Mouse (Mus musculus): ENCODE measurements around the gene Wdr6. TPM values are rescaled to one million over a fixed set of nuclear protein-coding genes. Genes with fewer than 3 reads are reported as not detected.
A peak's percentile ranks its signal among the peaks of the same experiment; 100 is the strongest.

Gene Wdr6
- polyA plus RNA-seq, 1 experiment from 2014 or later: 427 TPM

DNA sequence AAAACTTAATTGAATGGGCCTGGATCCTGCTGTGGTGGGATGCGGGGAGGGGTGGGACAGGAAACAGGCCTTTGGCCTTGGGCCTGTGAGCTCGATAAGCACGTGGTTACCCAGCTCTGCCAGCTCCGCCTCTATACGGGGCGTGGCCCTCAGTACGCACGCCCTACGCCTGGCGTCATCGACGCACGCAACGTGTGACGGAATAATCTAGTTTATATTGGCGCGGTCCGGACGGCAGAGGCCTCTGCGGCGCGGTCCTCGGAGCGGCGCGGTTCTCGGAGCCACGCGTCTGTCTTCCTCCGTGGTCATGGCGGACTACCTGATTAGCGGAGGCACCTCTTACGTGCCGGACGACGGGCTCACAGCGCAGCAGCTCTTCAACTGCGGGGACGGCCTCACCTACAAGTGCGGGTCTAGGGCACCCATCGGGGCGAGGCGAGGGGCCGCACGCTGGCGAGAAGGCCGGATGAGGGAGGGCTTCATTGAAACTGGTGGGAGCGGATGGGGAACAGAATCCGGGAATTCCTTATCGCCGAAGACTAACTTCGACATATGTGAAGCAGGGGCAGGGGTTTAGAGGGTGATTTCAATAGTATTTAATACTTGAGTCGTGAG is 18.2 kb downstream of the Wdr6 start, which contains the start of gene Impdh2:
TSS of gene Impdh2 (plus strand) at position 60 of the 615 bp plus-strand sequence.
- Histone ChIP-seq H3K36me3 (ENCODE audit: control insufficient read depth, insufficient read depth, low read length) (peaks cover 29% of the 10 kb centered on the region), H3K9me3 (replicated peaks; ENCODE audit: control insufficient read depth, low read length, poor library complexity, severe bottlenecking) (no peaks in the 10 kb centered on the region), H3K27ac (ENCODE audit: low read length) (peak within 1 kb of the TSS; percentile 62), H3K4me3 (ENCODE audit: low read depth, low read length) (peak within 1 kb of the TSS; percentile 47), H3K4me2 (ENCODE audit: low read length) (peak within 1 kb of the TSS; percentile 79), H3K4me1 (ENCODE audit: control insufficient read depth, insufficient read depth, low read length) (peaks cover 13% of the 10 kb centered on the region), H3K9ac (ENCODE audit: low read depth, low read length) (peak within 1 kb of the TSS; percentile 64), H3K27me3 (ENCODE audit: control insufficient read depth, insufficient read depth, low read depth, low read length) (no peaks in the 10 kb centered on the region)
- peak; percentile 99 for ATAC-seq
- 0% methylated on average over 52 of the region's 53 CpGs for WGBS

DNA sequence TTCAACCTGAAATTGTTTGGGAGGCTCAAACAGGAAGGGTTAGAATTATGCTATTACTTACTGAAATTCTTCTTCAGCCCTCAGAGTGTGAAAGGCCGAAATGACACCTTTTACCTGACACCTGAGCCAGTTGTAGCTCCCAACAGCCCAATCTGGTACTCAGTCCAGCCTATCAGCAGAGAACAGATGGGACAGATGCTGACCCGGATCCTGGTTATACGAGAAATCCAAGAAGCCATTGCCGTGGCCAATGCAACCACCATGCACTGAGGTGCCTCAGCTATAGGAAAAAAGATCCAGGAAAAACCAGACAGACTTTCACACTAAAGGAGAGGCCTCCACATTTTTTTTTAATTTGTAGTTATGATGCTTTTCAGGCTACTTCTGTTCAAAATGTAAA is 19.4 kb downstream of the Wdr6 start:
- no peaks in the 10 kb centered on the region for H3K27me3 ChIP-seq (ENCODE audit: control insufficient read depth, insufficient read depth, low read depth, low read length)
- no peak overlapping the region for H3K9ac ChIP-seq (ENCODE audit: low read depth, low read length)
- no peak overlapping the region for H3K4me2 ChIP-seq (ENCODE audit: low read length)
- 94% methylated on average over 4 of the region's 4 CpGs for whole genome bisulfite sequencing
- ATAC-seq: no peak
- H3K4me3 ChIP-seq (ENCODE audit: low read depth, low read length): no peak overlapping the region
- H3K9me3 ChIP-seq (replicated peaks; ENCODE audit: control insufficient read depth, low read length, poor library complexity, severe bottlenecking): no peaks in the 10 kb centered on the region
- no peak overlapping the region for H3K27ac ChIP-seq (ENCODE audit: low read length)
- peaks cover 13% of the 10 kb centered on the region for H3K4me1 ChIP-seq (ENCODE audit: control insufficient read depth, insufficient read depth, low read length)
- peaks cover 25% of the 10 kb centered on the region for H3K36me3 ChIP-seq (ENCODE audit: control insufficient read depth, insufficient read depth, low read length)

DNA sequence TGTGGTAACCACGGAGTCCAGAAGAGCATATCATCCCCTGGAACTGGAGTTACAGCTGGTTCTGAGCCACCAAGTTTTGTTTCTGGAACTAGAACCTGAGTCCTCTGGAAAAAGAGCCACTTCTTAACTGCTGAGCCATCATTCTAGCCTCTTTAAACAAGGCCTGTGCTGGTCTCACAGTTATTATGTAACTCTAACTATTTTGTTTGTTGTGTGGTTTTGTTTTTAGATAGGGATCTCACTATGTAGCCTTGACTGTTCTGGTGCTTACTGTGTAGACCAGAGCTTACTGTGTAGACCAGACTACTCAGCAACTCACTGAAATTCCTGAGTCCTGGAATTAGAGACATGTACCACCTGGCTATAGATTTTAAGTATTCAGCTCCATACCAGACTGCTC is 31.7 kb downstream of the Wdr6 start:
- H3K9me3 ChIP-seq (replicated peaks; ENCODE audit: control insufficient read depth, low read length, poor library complexity, severe bottlenecking): no peaks in the 10 kb centered on the region
- no peak overlapping the region for H3K4me2 ChIP-seq (ENCODE audit: low read length)
- H3K27ac ChIP-seq (ENCODE audit: low read length): no peak overlapping the region
- 97% methylated on average over 1 of the region's 1 CpGs for WGBS
- H3K9ac ChIP-seq (ENCODE audit: low read depth, low read length): no peak overlapping the region
- no peak for ATAC-seq
- H3K36me3 ChIP-seq (ENCODE audit: control insufficient read depth, insufficient read depth, low read length): peaks cover 30% of the 10 kb centered on the region
- H3K4me3 ChIP-seq (ENCODE audit: low read depth, low read length): no peak overlapping the region
- no peaks in the 10 kb centered on the region for H3K4me1 ChIP-seq (ENCODE audit: control insufficient read depth, insufficient read depth, low read length)
- no peaks in the 10 kb centered on the region for H3K27me3 ChIP-seq (ENCODE audit: control insufficient read depth, insufficient read depth, low read depth, low read length)

DNA sequence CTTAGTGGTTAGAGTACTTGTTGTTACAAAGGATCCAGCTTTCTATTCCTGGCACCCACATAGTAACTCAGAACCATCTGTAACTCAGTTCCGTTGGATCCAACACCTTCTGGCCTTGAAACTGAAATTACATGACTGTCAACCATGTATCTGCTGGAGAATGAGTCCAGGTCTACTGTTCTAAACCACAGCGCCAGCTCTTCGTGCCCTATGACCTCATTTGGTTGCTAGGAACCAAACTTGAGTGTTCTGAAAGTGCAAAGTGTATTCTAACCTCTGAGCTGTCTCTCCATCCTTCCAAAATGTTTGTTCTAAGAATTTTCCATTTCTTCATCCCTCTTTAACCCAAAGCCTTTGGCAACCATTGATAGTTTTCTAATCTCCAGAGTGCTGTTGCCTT is 32.6 kb downstream of the Wdr6 start:
- Histone ChIP-seq H3K27me3 (ENCODE audit: control insufficient read depth, insufficient read depth, low read depth, low read length) (no peaks in the 10 kb centered on the region), H3K4me1 (ENCODE audit: control insufficient read depth, insufficient read depth, low read length) (no peaks in the 10 kb centered on the region), H3K27ac (ENCODE audit: low read length) (no peak overlapping the region), H3K9ac (ENCODE audit: low read depth, low read length) (no peak overlapping the region), H3K36me3 (ENCODE audit: control insufficient read depth, insufficient read depth, low read length) (peaks cover 33% of the 10 kb centered on the region), H3K9me3 (replicated peaks; ENCODE audit: control insufficient read depth, low read length, poor library complexity, severe bottlenecking) (no peaks in the 10 kb centered on the region), H3K4me3 (ENCODE audit: low read depth, low read length) (no peak overlapping the region), H3K4me2 (ENCODE audit: low read length) (no peak overlapping the region)
- ATAC-seq: no peak
- 97% methylated on average over 3 of the region's 3 CpGs for WGBS

DNA sequence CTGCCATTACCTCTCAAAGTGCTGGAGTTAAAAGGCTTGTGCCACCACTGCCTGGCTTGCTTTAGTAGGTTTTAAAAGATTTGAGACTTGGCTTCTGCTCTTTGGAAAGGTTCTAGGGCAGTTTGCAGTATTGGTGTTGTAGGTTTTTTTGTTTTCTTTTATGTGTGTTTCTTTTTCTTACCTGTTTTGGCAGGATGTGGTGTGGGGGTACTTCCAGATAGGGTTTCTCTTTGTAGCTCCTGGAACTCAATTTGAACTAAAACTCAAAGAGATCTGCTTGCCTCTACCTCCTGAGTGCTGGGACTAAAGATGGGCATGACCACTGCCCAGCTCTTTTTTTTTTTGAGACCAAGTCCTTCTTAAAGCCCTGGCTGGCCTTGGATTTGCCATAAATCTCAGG is 37.7 kb downstream of the Wdr6 start:
- no peak for ATAC-seq
- H3K4me1 ChIP-seq (ENCODE audit: control insufficient read depth, insufficient read depth, low read length): no peaks in the 10 kb centered on the region
- H3K27me3 ChIP-seq (ENCODE audit: control insufficient read depth, insufficient read depth, low read depth, low read length): no peaks in the 10 kb centered on the region
- no peak overlapping the region for H3K4me3 ChIP-seq (ENCODE audit: low read depth, low read length)
- no peak overlapping the region for H3K27ac ChIP-seq (ENCODE audit: low read length)
- peaks cover 35% of the 10 kb centered on the region for H3K36me3 ChIP-seq (ENCODE audit: control insufficient read depth, insufficient read depth, low read length)
- no peaks in the 10 kb centered on the region for H3K9me3 ChIP-seq (replicated peaks; ENCODE audit: control insufficient read depth, low read length, poor library complexity, severe bottlenecking)
- no peak overlapping the region for H3K4me2 ChIP-seq (ENCODE audit: low read length)
- no peak overlapping the region for H3K9ac ChIP-seq (ENCODE audit: low read depth, low read length)

DNA sequence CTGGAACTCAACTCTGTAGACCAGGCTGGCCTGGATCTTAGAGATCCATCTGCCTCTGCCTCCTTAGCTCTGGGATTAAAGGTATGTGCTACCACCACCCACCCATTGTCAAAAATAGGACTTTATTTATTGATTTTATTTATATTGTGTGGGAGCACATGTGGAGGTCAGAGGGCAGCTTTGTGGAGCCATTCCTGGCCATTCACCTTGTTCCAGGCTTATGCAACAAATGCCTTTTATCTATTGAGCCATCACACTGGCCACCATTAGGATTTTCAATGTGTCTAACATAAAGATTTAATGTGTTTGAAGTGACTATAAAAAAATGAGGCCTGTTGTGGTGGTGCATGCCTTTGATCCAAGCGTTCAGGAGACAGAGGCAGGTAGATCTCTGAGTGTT is 47.0 kb downstream of the Wdr6 start:
- whole genome bisulfite sequencing: 98% methylated on average over 1 of the region's 1 CpGs
- no peaks in the 10 kb centered on the region for H3K4me1 ChIP-seq (ENCODE audit: control insufficient read depth, insufficient read depth, low read length)
- H3K9me3 ChIP-seq (replicated peaks; ENCODE audit: control insufficient read depth, low read length, poor library complexity, severe bottlenecking): no peaks in the 10 kb centered on the region
- H3K4me3 ChIP-seq (ENCODE audit: low read depth, low read length): no peak overlapping the region
- H3K27me3 ChIP-seq (ENCODE audit: control insufficient read depth, insufficient read depth, low read depth, low read length): no peaks in the 10 kb centered on the region
- H3K36me3 ChIP-seq (ENCODE audit: control insufficient read depth, insufficient read depth, low read length): peaks cover 44% of the 10 kb centered on the region
- no peak overlapping the region for H3K4me2 ChIP-seq (ENCODE audit: low read length)
- H3K27ac ChIP-seq (ENCODE audit: low read length): no peak overlapping the region
- no peak for ATAC-seq
- H3K9ac ChIP-seq (ENCODE audit: low read depth, low read length): no peak overlapping the region

DNA sequence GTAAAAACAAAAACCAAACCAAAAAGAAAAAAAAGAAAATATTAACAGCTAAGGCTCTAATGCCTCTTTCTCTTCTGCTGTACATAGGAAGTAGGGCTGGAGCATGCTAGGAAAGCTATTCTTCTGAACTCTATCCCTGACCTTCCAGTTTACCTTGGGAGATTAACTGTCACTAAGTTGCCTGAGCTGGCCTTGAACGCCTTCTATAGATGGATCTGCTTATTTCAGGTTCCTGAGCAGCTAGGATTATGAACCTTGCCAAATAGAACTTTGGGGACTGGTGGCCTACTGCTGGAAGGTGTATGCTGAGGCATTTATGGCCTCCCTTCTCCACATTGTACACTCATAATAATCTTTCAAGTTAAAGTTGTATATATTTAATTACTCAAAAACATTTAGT is 47.6 kb downstream of the Wdr6 start:
- H3K27me3 ChIP-seq (ENCODE audit: control insufficient read depth, insufficient read depth, low read depth, low read length): no peaks in the 10 kb centered on the region
- peaks cover 43% of the 10 kb centered on the region for H3K36me3 ChIP-seq (ENCODE audit: control insufficient read depth, insufficient read depth, low read length)
- H3K9me3 ChIP-seq (replicated peaks; ENCODE audit: control insufficient read depth, low read length, poor library complexity, severe bottlenecking): no peaks in the 10 kb centered on the region
- H3K4me1 ChIP-seq (ENCODE audit: control insufficient read depth, insufficient read depth, low read length): no peaks in the 10 kb centered on the region
- no peak overlapping the region for H3K9ac ChIP-seq (ENCODE audit: low read depth, low read length)
- no peak overlapping the region for H3K4me3 ChIP-seq (ENCODE audit: low read depth, low read length)
- H3K27ac ChIP-seq (ENCODE audit: low read length): no peak overlapping the region
- no peak overlapping the region for H3K4me2 ChIP-seq (ENCODE audit: low read length)
- ATAC-seq: no peak
- WGBS: 94% methylated on average over 1 of the region's 1 CpGs

DNA sequence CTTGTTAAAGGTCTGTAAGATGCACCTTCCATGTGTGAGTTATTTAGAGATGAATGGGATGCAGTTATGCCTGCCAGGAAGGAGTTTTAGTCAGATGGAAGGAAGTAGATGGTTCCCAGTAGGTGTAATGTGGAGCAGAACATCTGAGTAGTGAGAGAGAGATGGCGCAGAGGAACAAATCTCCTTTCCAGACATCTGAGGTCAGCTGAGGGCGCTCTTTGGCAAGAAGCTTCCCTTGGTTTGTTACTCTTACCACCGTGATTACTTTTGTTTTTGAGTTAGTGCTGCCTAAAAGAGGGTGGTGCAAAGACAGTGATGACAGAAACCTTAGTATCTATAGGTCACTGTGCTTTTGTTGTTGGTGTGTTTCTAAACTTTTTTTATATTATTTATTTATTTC is 53.1 kb downstream of the Wdr6 start:
- no peaks in the 10 kb centered on the region for H3K9me3 ChIP-seq (replicated peaks; ENCODE audit: control insufficient read depth, low read length, poor library complexity, severe bottlenecking)
- H3K9ac ChIP-seq (ENCODE audit: low read depth, low read length): no peak overlapping the region
- no peak overlapping the region for H3K4me2 ChIP-seq (ENCODE audit: low read length)
- H3K4me1 ChIP-seq (ENCODE audit: control insufficient read depth, insufficient read depth, low read length): peaks cover 4% of the 10 kb centered on the region
- H3K27me3 ChIP-seq (ENCODE audit: control insufficient read depth, insufficient read depth, low read depth, low read length): no peaks in the 10 kb centered on the region
- ATAC-seq: no peak
- H3K4me3 ChIP-seq (ENCODE audit: low read depth, low read length): no peak overlapping the region
- H3K27ac ChIP-seq (ENCODE audit: low read length): no peak overlapping the region
- WGBS: 88% methylated on average over 3 of the region's 3 CpGs
- H3K36me3 ChIP-seq (ENCODE audit: control insufficient read depth, insufficient read depth, low read length): peaks cover 10% of the 10 kb centered on the region

DNA sequence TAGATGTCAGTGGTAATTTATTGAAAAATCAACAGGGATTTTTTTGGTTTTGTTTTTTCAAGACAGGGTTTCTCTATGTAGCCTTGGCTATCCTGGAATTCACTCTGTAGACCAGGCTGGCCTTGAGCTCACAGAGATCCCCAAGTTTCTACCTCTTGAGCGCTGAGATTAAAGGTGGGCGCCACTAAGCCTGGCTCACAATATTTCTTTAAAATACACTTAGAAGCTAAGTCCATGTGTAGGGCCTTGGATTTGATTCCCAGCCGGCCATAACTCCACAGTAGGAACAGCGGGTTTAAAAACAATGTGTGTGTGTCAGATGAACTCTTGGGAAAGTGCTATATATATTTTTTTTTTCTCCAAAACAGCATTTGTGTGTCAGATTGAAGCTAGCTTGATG is 55.2 kb downstream of the Wdr6 start:
- no peaks in the 10 kb centered on the region for H3K27me3 ChIP-seq (ENCODE audit: control insufficient read depth, insufficient read depth, low read depth, low read length)
- no peaks in the 10 kb centered on the region for H3K9me3 ChIP-seq (replicated peaks; ENCODE audit: control insufficient read depth, low read length, poor library complexity, severe bottlenecking)
- WGBS: 94% methylated on average over 4 of the region's 4 CpGs
- H3K27ac ChIP-seq (ENCODE audit: low read length): no peak overlapping the region
- peaks cover under 1% of the 10 kb centered on the region; the same call in 1 of the 2 replicates for H3K36me3 ChIP-seq (ENCODE audit: control insufficient read depth, insufficient read depth, low read length)
- H3K4me3 ChIP-seq (ENCODE audit: low read depth, low read length): no peak overlapping the region
- no peak overlapping the region for H3K4me2 ChIP-seq (ENCODE audit: low read length)
- no peak for ATAC-seq
- peaks cover 20% of the 10 kb centered on the region for H3K4me1 ChIP-seq (ENCODE audit: control insufficient read depth, insufficient read depth, low read length)
- H3K9ac ChIP-seq (ENCODE audit: low read depth, low read length): no peak overlapping the region
